Mouse (Mus musculus): ENCODE data around the gene Gramd1a. TPM values are rescaled to one million over a fixed set of nuclear protein-coding genes. Genes with fewer than 3 reads are reported as not detected.

Gene Gramd1a
- polyA plus RNA-seq, 1 experiment from 2014 or later, result 95.1 TPM

DNA sequence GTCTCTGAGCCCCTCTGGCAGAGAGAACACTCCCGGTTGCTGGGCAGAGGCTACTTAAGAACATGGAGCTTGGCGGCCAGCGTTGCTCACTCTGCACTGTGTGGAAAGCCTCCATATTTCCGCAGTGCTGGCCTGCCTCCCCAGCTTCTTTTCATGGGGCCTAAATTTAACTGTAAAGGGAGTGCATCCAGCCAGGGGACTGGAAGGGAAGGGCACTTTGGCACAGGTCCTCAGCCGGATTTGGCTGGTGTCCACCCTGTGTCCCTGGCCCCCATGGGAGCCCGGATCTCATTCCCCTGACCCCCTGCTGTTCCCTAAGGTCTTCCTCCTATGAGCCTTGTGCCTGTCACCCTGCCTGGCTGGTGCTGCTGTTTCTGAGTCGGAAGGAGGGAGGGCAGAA lies 37.2 kb downstream of the Gramd1a start:
- WGBS, result 77% methylated on average over 7 of the region's 7 CpGs
- ATAC-seq (ENCODE audit: insufficient number of reproducible peaks, insufficient read depth, low FRiP score, low TSS enrichment, low read depth), result no peak

DNA sequence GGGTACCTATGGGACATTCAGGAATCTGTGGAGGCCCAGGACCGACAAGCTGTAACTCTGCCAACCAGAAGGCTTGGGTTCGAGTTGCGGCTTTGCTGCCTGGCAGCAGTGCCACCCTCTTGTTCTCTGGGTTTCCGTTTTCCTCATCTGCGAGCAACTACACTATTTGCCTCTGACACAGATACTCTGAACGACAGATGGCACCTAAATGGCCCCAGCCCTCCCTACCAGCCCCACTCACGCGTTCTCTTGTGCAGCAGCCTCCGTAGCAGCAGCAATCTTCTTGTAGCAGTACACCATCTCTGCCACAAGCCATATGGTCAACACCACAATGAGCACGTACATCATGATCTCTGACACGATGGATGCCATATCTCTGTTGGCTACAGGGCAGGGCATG lies 38.2 kb downstream of the Gramd1a start:
- ATAC-seq (ENCODE audit: insufficient number of reproducible peaks, insufficient read depth, low FRiP score, low TSS enrichment, low read depth), result no peak
- Histone ChIP-seq H3K9me3 (no peaks in the 10 kb centered on the region), H3K27ac (no peak overlapping the region), H3K4me3 (replicated peaks) (no peak overlapping the region), H3K4me1 (replicated peaks) (peaks cover 21% of the 10 kb centered on the region), H3K9ac (replicated peaks) (no peak overlapping the region), H3K4me2 (no peak overlapping the region), H3K27me3 (peaks cover 2% of the 10 kb centered on the region), H3K36me3 (no peaks in the 10 kb centered on the region)
- WGBS, result 88% methylated on average over 11 of the region's 11 CpGs

More for the DNA sequence above, 37.2 kb downstream of the Gramd1a start:
- H3K4me2 ChIP-seq, result no peak overlapping the region
- peaks cover 21% of the 10 kb centered on the region for H3K4me1 ChIP-seq (replicated peaks)
- H3K9ac ChIP-seq (replicated peaks), result no peak overlapping the region
- H3K27ac ChIP-seq, result no peak overlapping the region
- peaks cover 2% of the 10 kb centered on the region for H3K27me3 ChIP-seq
- H3K9me3 ChIP-seq, result no peaks in the 10 kb centered on the region
- no peak overlapping the region for H3K4me3 ChIP-seq (replicated peaks)
- no peaks in the 10 kb centered on the region for H3K36me3 ChIP-seq

DNA sequence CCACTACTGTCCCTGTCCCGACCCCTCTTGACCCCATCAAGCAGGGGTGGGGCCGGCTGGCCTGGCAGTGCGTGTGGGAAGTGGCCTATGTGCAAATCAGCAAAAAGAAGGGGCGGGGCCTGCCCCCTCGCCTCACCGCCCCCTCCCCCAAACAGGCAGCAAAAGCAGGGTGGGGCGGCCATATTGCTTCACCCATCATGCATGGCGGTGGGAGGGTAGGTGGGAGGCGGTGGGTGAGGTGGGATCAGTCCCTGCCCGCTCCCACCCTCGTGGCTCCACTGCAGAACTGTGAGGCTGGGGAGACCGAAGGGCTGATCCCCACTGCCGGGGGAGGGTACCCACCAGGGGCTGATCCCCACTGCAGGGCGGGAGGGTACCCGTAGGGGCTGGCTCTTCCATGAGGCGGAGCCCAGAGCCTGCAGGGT lies 39.0 kb downstream of the Gramd1a start:
- ATAC-seq (ENCODE audit: insufficient number of reproducible peaks, insufficient read depth, low FRiP score, low TSS enrichment, low read depth), result no peak
- no peak overlapping the region for H3K4me3 ChIP-seq (replicated peaks)
- H3K27ac ChIP-seq, result no peak overlapping the region
- H3K9ac ChIP-seq (replicated peaks), result no peak overlapping the region
- H3K27me3 ChIP-seq, result peaks cover 2% of the 10 kb centered on the region
- no peak overlapping the region for H3K4me2 ChIP-seq
- H3K4me1 ChIP-seq (replicated peaks), result peaks cover 21% of the 10 kb centered on the region
- H3K9me3 ChIP-seq, result no peaks in the 10 kb centered on the region
- 36% methylated on average over 14 of the region's 16 CpGs for WGBS
- H3K36me3 ChIP-seq, result no peaks in the 10 kb centered on the region

DNA sequence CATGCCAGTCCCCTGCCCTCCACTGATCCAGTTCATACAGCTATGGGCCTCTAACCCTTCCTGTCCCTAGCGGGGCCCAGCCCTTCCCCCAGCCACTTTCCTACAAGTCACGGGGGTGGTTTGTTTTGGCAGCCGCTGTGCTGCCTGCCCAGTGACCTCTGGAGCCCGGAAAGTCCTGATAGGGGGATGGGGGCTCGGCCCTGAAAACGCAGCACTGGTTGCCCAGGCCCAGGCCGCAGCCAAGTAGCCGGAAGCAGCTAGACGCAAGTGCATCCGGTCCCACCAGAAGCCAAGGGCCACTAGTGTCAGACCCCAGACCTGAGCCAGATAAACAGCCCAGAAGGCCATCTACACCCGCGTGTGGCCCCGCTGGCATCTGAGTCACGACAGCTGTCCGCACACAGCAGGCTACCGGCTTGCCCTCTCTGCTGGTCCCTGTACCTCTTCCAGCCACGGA lies 40.1 kb downstream of the Gramd1a start:
- H3K36me3 ChIP-seq, result no peaks in the 10 kb centered on the region
- peak overlapping the region; percentile 42 for H3K4me2 ChIP-seq
- WGBS, result 29% methylated on average over 17 of the region's 17 CpGs
- ATAC-seq (ENCODE audit: insufficient number of reproducible peaks, insufficient read depth, low FRiP score, low TSS enrichment, low read depth), result peak; percentile 20; the same call in 1 of the 2 replicates
- peaks cover 2% of the 10 kb centered on the region for H3K27me3 ChIP-seq
- H3K27ac ChIP-seq, result peak overlapping the region; percentile 53; the same call in 1 of the 2 replicates
- peak overlapping the region; percentile 19; the same call in 1 of the 2 replicates for H3K9ac ChIP-seq (replicated peaks)
- no peak overlapping the region for H3K4me3 ChIP-seq (replicated peaks)
- no peaks in the 10 kb centered on the region for H3K9me3 ChIP-seq
- peaks cover 15% of the 10 kb centered on the region for H3K4me1 ChIP-seq (replicated peaks)

DNA sequence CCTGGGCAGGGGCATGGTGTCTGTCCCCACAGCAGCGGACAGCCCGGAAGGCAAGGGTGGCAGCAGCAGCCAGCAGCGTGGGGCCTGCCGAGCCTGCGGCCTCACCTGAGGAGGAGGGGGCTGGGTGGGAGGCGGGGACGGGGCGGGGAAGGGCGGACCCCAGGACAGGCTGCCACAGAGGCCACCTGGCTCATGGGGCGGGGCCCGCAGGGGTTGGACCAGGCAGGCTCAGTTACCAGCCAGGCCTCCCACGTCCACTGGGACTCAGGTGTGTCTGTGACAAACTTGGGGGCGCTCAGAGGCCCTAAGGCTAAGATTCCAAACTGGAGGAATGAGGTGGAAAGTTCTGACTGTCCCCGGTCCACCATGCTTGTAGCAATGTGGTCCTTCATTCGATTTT lies 40.5 kb downstream of the Gramd1a start, which contains the start of gene Hpn:
Gene Hpn, minus strand, starts transcription at position 109 of the 400 bp plus-strand sequence.
- peak within 1 kb of the TSS; percentile 42 for H3K4me2 ChIP-seq
- H3K9me3 ChIP-seq, result no peaks in the 10 kb centered on the region
- peak; percentile 17 for ATAC-seq (ENCODE audit: insufficient number of reproducible peaks, insufficient read depth, low FRiP score, low TSS enrichment, low read depth)
- peak within 1 kb of the TSS; percentile 19; the same call in 1 of the 2 replicates for H3K9ac ChIP-seq (replicated peaks)
- peak within 1 kb of the TSS; percentile 53; the same call in 1 of the 2 replicates for H3K27ac ChIP-seq
- peaks cover 15% of the 10 kb centered on the region for H3K4me1 ChIP-seq (replicated peaks)
- no peaks in the 10 kb centered on the region for H3K36me3 ChIP-seq
- peaks cover 2% of the 10 kb centered on the region for H3K27me3 ChIP-seq
- 0 out of 2 replicates have a peak within 1 kb of the TSS, but pooled peaks have one; percentile 11 for H3K4me3 ChIP-seq (replicated peaks)
- WGBS, result 15% methylated on average over 13 of the region's 15 CpGs

DNA sequence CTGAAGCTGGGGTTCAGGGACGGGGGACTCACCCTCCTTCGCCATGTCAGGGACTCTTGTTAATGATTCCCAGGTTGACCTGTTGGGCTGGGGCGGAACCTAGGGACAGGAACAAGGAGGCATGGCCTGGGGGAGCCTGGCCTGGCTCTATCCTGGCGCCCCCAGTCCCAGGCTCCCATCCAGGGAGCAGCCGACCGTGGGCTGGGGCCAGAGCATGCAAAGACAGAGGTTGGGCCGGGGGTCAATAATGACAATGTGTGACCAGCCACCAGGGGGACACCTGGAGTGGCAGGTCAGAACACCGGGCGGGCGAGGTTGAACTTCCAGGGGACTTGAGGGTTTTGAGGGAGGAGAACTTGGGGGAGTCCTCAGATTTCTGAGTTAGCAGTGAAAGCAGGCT lies 41.0 kb downstream of the Gramd1a start:
- Histone ChIP-seq H3K9ac (replicated peaks) (no peak overlapping the region; the same call in 1 of the 2 replicates), H3K27ac (no peak overlapping the region), H3K36me3 (no peaks in the 10 kb centered on the region), H3K4me1 (replicated peaks) (peaks cover 15% of the 10 kb centered on the region), H3K4me3 (replicated peaks) (0 out of 2 replicates have a peak overlapping the region, but pooled peaks have one; percentile 11), H3K27me3 (peaks cover 2% of the 10 kb centered on the region), H3K9me3 (no peaks in the 10 kb centered on the region), H3K4me2 (peak overlapping the region; percentile 42; the same call in 1 of the 2 replicates)
- no peak for ATAC-seq (ENCODE audit: insufficient number of reproducible peaks, insufficient read depth, low FRiP score, low TSS enrichment, low read depth)
- 49% methylated on average over 10 of the region's 10 CpGs for WGBS

DNA sequence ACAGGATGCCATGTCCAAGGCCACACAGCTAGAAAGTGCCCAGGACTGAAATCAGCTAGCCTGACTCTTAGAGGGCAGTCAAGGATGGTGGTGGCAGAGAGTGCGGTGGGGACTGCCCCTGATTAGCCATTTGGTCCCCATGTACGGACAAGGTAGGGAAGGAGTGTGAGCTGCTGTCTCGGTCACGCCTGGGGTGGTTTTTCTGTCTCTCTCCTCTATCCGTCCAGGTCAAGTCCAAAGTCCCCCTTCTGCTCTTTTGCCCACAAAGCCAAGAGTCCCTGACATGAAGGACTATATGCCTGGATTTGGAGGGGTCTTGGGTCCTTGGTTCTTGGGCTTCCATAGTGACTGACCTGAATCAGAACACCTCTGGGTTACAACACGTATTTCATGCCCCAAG lies 41.9 kb downstream of the Gramd1a start:
- H3K9me3 ChIP-seq, result no peaks in the 10 kb centered on the region
- peaks cover 15% of the 10 kb centered on the region for H3K4me1 ChIP-seq (replicated peaks)
- 67% methylated on average over 6 of the region's 6 CpGs for WGBS
- no peak overlapping the region for H3K4me3 ChIP-seq (replicated peaks)
- no peak for ATAC-seq (ENCODE audit: insufficient number of reproducible peaks, insufficient read depth, low FRiP score, low TSS enrichment, low read depth)
- peaks cover 2% of the 10 kb centered on the region for H3K27me3 ChIP-seq
- H3K27ac ChIP-seq, result no peak overlapping the region
- H3K36me3 ChIP-seq, result no peaks in the 10 kb centered on the region
- H3K9ac ChIP-seq (replicated peaks), result no peak overlapping the region; the same call in 1 of the 2 replicates
- no peak overlapping the region for H3K4me2 ChIP-seq

DNA sequence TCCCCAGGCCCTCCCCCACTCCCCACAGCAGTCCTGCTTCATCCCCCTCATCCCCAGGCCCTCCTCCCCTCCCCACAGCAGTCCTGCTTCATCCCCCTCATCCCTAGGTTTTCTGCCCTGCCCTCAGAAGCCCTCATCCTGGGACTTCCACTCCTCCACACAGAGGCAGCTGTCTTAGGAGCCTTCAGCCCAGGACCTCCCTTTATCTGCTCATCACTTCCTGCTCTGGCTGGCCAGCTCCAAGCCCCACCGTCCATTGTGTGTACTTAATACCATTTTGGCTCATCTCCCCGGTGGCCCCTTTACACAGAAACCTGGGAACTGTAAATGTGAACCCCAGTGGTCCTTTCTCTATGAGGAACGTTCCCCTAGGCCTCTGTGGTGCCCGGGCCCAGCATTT lies 43.7 kb downstream of the Gramd1a start:
- ATAC-seq (ENCODE audit: insufficient number of reproducible peaks, insufficient read depth, low FRiP score, low TSS enrichment, low read depth), result no peak

DNA sequence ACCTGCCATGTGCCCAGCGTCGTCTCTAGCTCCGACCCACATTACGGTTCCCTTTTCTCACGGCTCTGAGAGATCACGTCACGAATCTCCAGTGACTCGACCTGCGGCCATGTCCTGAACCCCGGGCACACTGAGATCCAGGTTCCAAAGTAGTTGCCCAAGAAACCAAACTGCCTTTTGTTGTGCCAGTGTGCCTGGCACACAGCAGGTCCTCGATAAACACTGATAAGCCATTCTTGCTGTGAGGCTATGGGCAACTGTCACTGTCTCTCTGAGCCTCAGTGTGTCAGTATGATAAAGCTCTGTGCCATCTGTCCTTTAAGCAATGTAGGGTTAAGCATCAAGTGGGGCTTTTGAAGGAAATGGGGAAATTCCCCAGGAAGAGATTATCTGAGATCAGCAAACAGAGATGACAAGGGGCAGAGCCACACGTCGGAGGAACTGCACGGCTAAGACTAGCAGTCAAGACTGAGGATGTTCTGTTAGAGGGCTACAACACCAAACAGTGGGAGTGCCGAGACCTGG lies 44.8 kb downstream of the Gramd1a start:
- no peak overlapping the region for H3K9ac ChIP-seq (replicated peaks)
- no peak overlapping the region for H3K4me3 ChIP-seq (replicated peaks)
- H3K27me3 ChIP-seq, result peaks cover 2% of the 10 kb centered on the region
- H3K36me3 ChIP-seq, result no peaks in the 10 kb centered on the region
- peaks cover 14% of the 10 kb centered on the region for H3K4me1 ChIP-seq (replicated peaks)
- H3K4me2 ChIP-seq, result no peak overlapping the region
- 85% methylated on average over 15 of the region's 15 CpGs for WGBS
- no peak overlapping the region for H3K27ac ChIP-seq
- no peak for ATAC-seq (ENCODE audit: insufficient number of reproducible peaks, insufficient read depth, low FRiP score, low TSS enrichment, low read depth)
- H3K9me3 ChIP-seq, result no peaks in the 10 kb centered on the region

More for the DNA sequence above, 43.7 kb downstream of the Gramd1a start:
- no peak overlapping the region for H3K9ac ChIP-seq (replicated peaks)
- peaks cover 15% of the 10 kb centered on the region for H3K4me1 ChIP-seq (replicated peaks)
- peaks cover 2% of the 10 kb centered on the region for H3K27me3 ChIP-seq
- no peak overlapping the region for H3K4me2 ChIP-seq
- H3K9me3 ChIP-seq, result no peaks in the 10 kb centered on the region
- 56% methylated on average over 4 of the region's 4 CpGs for WGBS
- H3K36me3 ChIP-seq, result no peaks in the 10 kb centered on the region
- no peak overlapping the region for H3K4me3 ChIP-seq (replicated peaks)
- H3K27ac ChIP-seq, result no peak overlapping the region

DNA sequence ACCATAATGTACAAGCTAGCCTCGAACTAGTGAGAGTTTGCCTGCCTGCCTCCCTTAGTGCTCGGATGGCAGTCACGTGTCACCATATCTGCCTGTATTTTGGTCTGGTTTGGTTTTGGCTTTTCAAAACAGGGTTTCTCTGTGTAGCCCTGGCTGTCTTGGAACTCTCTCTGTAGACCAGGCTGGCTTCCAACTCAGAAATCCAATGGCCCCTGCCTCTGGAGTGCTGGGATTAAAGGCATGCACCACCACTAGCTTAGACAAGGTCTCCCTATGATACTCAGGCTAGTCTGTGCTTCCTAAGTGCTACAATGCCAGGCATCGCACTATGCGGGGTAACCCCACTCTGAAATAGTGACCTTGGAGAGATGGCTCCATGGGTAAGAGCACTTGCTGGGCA lies 45.9 kb downstream of the Gramd1a start:
- WGBS, result 85% methylated on average over 5 of the region's 5 CpGs
- H3K36me3 ChIP-seq, result no peaks in the 10 kb centered on the region
- peaks cover 3% of the 10 kb centered on the region; the same call in 1 of the 2 replicates for H3K27me3 ChIP-seq
- H3K4me1 ChIP-seq (replicated peaks), result peaks cover 3% of the 10 kb centered on the region; the same call in 1 of the 2 replicates
- H3K27ac ChIP-seq, result no peak overlapping the region
- no peak overlapping the region for H3K9ac ChIP-seq (replicated peaks)
- no peak for ATAC-seq (ENCODE audit: insufficient number of reproducible peaks, insufficient read depth, low FRiP score, low TSS enrichment, low read depth)
- H3K9me3 ChIP-seq, result no peaks in the 10 kb centered on the region
- no peak overlapping the region for H3K4me3 ChIP-seq (replicated peaks)
- no peak overlapping the region for H3K4me2 ChIP-seq

DNA sequence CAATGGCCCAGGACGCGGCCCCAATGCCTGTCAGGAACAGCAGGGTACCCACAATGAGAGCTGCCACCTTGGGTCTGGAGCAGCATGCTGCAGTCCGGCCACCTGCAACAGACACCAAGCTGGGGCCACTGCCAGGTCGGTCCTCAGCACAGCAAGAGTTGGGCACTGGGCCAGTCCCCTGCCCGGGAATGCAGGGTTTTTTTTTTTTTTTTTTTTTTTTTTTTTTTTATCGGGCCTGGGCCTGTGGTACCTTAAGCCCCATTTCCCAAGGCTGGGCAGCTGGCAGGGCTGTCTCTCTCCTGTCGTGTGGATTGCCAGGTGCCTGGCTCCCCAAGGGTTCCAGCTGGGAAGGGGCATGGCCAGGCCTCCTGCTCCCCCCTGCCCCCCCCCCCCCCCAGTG lies 46.6 kb downstream of the Gramd1a start:
- Histone ChIP-seq H3K4me1 (replicated peaks) (no peaks in the 10 kb centered on the region), H3K4me2 (no peak overlapping the region), H3K4me3 (replicated peaks) (no peak overlapping the region), H3K27ac (no peak overlapping the region), H3K27me3 (0 out of 2 replicates have a peak, but pooled peaks cover 8% of the 10 kb centered on the region), H3K9ac (replicated peaks) (no peak overlapping the region), H3K9me3 (no peaks in the 10 kb centered on the region), H3K36me3 (no peaks in the 10 kb centered on the region)
- no peak for ATAC-seq (ENCODE audit: insufficient number of reproducible peaks, insufficient read depth, low FRiP score, low TSS enrichment, low read depth)
- WGBS, result 36% methylated on average over 6 of the region's 7 CpGs

DNA sequence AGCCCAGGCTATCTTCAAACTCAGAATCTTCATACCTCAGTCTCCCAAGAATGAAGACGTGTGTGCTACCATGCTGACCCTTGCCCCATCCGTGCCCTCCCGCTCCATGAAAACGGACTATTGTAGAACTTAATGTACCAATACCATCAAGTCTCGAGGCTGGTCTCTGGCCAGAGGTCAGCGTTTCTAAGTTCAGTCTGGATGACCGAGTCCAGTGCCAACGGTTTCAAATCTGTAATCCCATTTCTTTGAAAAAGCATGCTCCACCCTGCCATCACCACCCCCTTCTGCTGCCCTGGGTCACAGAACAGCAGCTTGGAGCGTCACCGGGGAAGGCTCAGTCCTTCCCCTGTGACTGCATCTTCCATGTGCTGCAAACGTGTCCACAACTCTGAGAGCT lies 47.9 kb downstream of the Gramd1a start:
- Histone ChIP-seq H3K27me3 (peaks cover 19% of the 10 kb centered on the region), H3K4me1 (replicated peaks) (no peaks in the 10 kb centered on the region), H3K9me3 (no peaks in the 10 kb centered on the region), H3K36me3 (no peaks in the 10 kb centered on the region), H3K9ac (replicated peaks) (no peak overlapping the region), H3K4me3 (replicated peaks) (no peak overlapping the region), H3K4me2 (no peak overlapping the region), H3K27ac (no peak overlapping the region)
- 88% methylated on average over 11 of the region's 11 CpGs for WGBS
- no peak for ATAC-seq (ENCODE audit: insufficient number of reproducible peaks, insufficient read depth, low FRiP score, low TSS enrichment, low read depth)
